Mouse (Mus musculus) kidney, adult 9 months (tissue): Measurements from ENCODE around the gene Trim3.

ENCODE experiments used
- DNase-seq: peaks from one replicate; pipeline ENCODE4 v3.0.0; 2022

Trim3 gene

GRCm38 (mm10) chr7:105602860-105603623, 30.3 kb downstream of the Trim3 start:
- DNase-seq: peak; percentile 94

- no peak for DNase-seq
These were observed 43.3 kb downstream of the Trim3 start for GRCm38 (mm10) chr7:105590097-105590496.

GRCm38 (mm10) chr7:105588325-105588912, 45.0 kb downstream of the Trim3 start:
- DNase-seq: no peak

GRCm38 (mm10) chr7:105581959-105582358, 51.4 kb downstream of the Trim3 start:
- DNase-seq: no peak

GRCm38 (mm10) chr7:105581094-105581703, 52.2 kb downstream of the Trim3 start, which contains the start of gene Apbb1:
Gene Apbb1 (minus strand): TSS chr7:105581653.
- DNase-seq: peak; percentile 64

GRCm38 (mm10) chr7:105580627-105581089, 52.7 kb downstream of the Trim3 start:
- DNase-seq: no peak

GRCm38 (mm10) chr7:105578481-105578880, 54.9 kb downstream of the Trim3 start:
- no peak for DNase-seq

GRCm38 (mm10) chr7:105577377-105577871, 55.9 kb downstream of the Trim3 start:
- DNase-seq: no peak

- no peak for DNase-seq
These were observed 57.1 kb downstream of the Trim3 start for GRCm38 (mm10) chr7:105576166-105576748.

- no peak for DNase-seq
These were observed 58.8 kb downstream of the Trim3 start for GRCm38 (mm10) chr7:105574537-105574936.

GRCm38 (mm10) chr7:105572949-105573348, 60.4 kb downstream of the Trim3 start:
- no peak for DNase-seq

GRCm38 (mm10) chr7:105570756-105571155, 62.6 kb downstream of the Trim3 start:
- no peak for DNase-seq

- DNase-seq: no peak
These were observed 63.6 kb downstream of the Trim3 start for GRCm38 (mm10) chr7:105569512-105570496.

- peak; percentile 19 for DNase-seq
These were observed 64.3 kb downstream of the Trim3 start for GRCm38 (mm10) chr7:105568988-105569471.

- DNase-seq: no peak
These were observed 64.8 kb downstream of the Trim3 start for GRCm38 (mm10) chr7:105568583-105568982.

- no peak for DNase-seq
These were observed 68.1 kb downstream of the Trim3 start for GRCm38 (mm10) chr7:105565071-105565836.

GRCm38 (mm10) chr7:105563367-105563766, 70.0 kb downstream of the Trim3 start:
- no peak for DNase-seq

GRCm38 (mm10) chr7:105562317-105562716, 71.1 kb downstream of the Trim3 start:
- no peak for DNase-seq

GRCm38 (mm10) chr7:105559016-105559415, 74.4 kb downstream of the Trim3 start:
- no peak for DNase-seq

GRCm38 (mm10) chr7:105557671-105558070, 75.7 kb downstream of the Trim3 start:
- no peak for DNase-seq

- no peak for DNase-seq
These were observed 77.0 kb downstream of the Trim3 start for GRCm38 (mm10) chr7:105556406-105556805.
